Mouse (Mus musculus): ENCODE data around the gene Adam19. TPM values are rescaled to one million over a fixed set of nuclear protein-coding genes. Genes with fewer than 3 reads are reported as not detected.

Gene Adam19
- total RNA-seq, 1 experiment = 43.8 TPM

DNA sequence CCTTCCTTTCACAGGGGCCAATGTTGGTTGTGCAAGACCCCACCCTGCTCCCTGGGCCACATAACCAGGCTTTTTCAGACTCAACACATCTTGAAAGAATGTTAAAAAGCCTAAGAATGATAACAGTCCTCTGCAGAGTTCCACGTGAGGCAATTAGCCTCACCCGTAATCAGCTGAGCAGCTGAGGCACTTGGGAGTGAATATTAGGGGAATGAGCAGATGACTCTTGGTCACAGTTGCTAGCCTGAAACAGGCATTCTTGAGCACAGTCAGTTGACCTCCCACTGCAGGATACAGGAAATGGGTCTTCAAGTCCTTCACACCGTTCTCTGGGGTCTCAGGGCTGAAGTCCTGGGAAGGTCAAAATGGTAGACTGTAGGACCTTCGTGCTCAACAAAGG lies 65.9 kb downstream of the Adam19 start:
- Histone ChIP-seq H3K9me3 (ENCODE audit: control insufficient read depth, insufficient read depth, low read depth, low read length) (no peaks in the 10 kb centered on the region), H3K4me1 (ENCODE audit: control insufficient read depth in 2 of 2, insufficient read depth in 2 of 2, low read length in 2 of 2, poor library complexity in 1 of 2) (peaks cover 11 to 26% of the 10 kb centered on the region in 2 experiments; a peak in 3 of 4 replicates), H3K4me3 (ENCODE audit: insufficient read depth in 1 of 2, low read depth in 1 of 2, low read length in 2 of 2, poor library complexity in 1 of 2, severe bottlenecking in 1 of 2) (no peak overlapping the region), H3K36me3 (ENCODE audit: control insufficient read depth, insufficient read depth, low read length, poor library complexity, severe bottlenecking) (peaks cover 18% of the 10 kb centered on the region), H3K27ac (ENCODE audit: insufficient read depth, low read depth, low read length, poor library complexity, severe bottlenecking) (peak overlapping the region; percentile 34), H3K9ac (ENCODE audit: insufficient read depth, low read depth, low read length, poor library complexity, severe bottlenecking) (no peak overlapping the region)
- in situ Hi-C loops (cut with MboI; ENCODE audit: low sequenced_read_pairs in 2 of 2, unreplicated experiment in 2 of 2) = no loop called here
- 0 out of 2 replicates have a peak, but pooled peaks have one; percentile 31 for TF ChIP-seq CHD2 (IDR thresholded peaks at IDR 0.05; ENCODE audit: low read depth, low read length)
- no peak for TF ChIP-seq MAFK (IDR thresholded peaks at IDR 0.05; ENCODE audit: insufficient read depth, low read depth, low read length)
- peak; percentile 35 for DNase-seq (ENCODE audit: low read depth, low spot score)

DNA sequence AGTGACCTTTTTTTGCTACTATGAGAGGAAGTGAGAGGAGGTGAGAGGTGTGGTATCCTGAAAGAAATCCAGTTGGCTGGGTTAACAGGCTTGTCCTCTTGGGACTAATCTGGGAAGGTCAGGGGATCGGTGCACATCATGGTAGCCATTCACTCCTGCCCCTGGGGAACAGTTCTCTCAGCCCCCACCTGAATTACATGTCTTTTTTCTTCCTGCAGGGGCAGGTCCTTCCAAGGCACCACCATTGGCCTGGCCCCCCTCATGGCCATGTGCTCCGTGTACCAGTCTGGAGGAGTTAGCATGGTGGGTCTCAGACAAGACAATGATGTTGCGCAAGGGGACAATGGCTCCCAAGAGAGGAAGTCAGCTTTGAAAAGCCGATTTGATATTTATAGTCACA lies 67.1 kb downstream of the Adam19 start:
- no peak for DNase-seq (ENCODE audit: low read depth, low spot score)
- Histone ChIP-seq H3K4me1 (ENCODE audit: control insufficient read depth in 2 of 2, insufficient read depth in 2 of 2, low read length in 2 of 2, poor library complexity in 1 of 2) (peaks cover 11 to 26% of the 10 kb centered on the region in 2 experiments; a peak in 3 of 4 replicates), H3K27ac (ENCODE audit: insufficient read depth, low read depth, low read length, poor library complexity, severe bottlenecking) (no peak overlapping the region), H3K4me3 (ENCODE audit: insufficient read depth in 1 of 2, low read depth in 1 of 2, low read length in 2 of 2, poor library complexity in 1 of 2, severe bottlenecking in 1 of 2) (no peak overlapping the region), H3K36me3 (ENCODE audit: control insufficient read depth, insufficient read depth, low read length, poor library complexity, severe bottlenecking) (peaks cover 25% of the 10 kb centered on the region), H3K9ac (ENCODE audit: insufficient read depth, low read depth, low read length, poor library complexity, severe bottlenecking) (no peak overlapping the region), H3K9me3 (ENCODE audit: control insufficient read depth, insufficient read depth, low read depth, low read length) (no peaks in the 10 kb centered on the region)
- TF ChIP-seq ZNF384 (IDR thresholded peaks at IDR 0.05; ENCODE audit: low read depth, low read length) = no peak
- TF ChIP-seq MAFK (IDR thresholded peaks at IDR 0.05; ENCODE audit: insufficient read depth, low read depth, low read length) = no peak
- no peak for TF ChIP-seq HCFC1 (IDR thresholded peaks at IDR 0.05; ENCODE audit: borderline replicate concordance, insufficient read depth, low read length)
- no peak for TF ChIP-seq ZC3H11A (IDR thresholded peaks at IDR 0.05; ENCODE audit: borderline replicate concordance, low read depth, low read length)
- no peak for TF ChIP-seq CHD2 (IDR thresholded peaks at IDR 0.05; ENCODE audit: low read depth, low read length)
- in situ Hi-C loops (cut with MboI; ENCODE audit: low sequenced_read_pairs in 2 of 2, unreplicated experiment in 2 of 2) = no loop called here

DNA sequence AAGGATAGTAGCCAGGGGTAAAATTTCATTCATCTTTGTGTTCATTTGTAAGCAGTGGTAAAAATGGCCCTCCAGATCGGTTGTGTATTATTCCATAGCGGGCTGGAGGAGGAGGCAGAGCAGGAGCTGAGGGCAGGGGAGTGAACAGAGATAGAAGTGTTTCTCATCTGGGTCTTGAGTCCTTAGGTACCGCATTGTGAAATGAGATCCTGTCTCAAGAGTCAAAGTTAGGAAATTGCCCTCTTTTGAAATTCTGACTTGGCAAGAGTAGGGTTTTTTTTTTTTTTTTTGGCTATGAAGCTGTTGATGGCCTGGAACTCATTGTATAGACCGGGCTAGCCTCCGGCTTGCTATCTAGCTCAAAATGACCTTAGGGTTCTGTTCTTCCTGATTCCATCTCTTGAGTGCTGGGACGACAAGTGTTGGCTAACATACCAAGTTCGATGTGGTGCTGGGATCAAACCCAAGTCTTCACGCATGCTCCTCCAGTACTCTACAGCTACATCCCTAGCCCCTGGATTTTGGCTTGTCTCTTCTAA lies 67.6 kb downstream of the Adam19 start:
- in situ Hi-C loops (cut with MboI; ENCODE audit: low sequenced_read_pairs in 2 of 2, unreplicated experiment in 2 of 2) = no loop called here
- H3K36me3 ChIP-seq (ENCODE audit: control insufficient read depth, insufficient read depth, low read length, poor library complexity, severe bottlenecking) = peaks cover 21% of the 10 kb centered on the region
- no peak overlapping the region for H3K27ac ChIP-seq (ENCODE audit: insufficient read depth, low read depth, low read length, poor library complexity, severe bottlenecking)
- TF ChIP-seq ZNF384 (IDR thresholded peaks at IDR 0.05; ENCODE audit: low read depth, low read length) (no peak), MAFK (IDR thresholded peaks at IDR 0.05; ENCODE audit: insufficient read depth, low read depth, low read length) (no peak), HCFC1 (IDR thresholded peaks at IDR 0.05; ENCODE audit: borderline replicate concordance, insufficient read depth, low read length) (no peak)
- no peak for DNase-seq (ENCODE audit: low read depth, low spot score)
- H3K4me1 ChIP-seq (ENCODE audit: control insufficient read depth in 2 of 2, insufficient read depth in 2 of 2, low read length in 2 of 2, poor library complexity in 1 of 2) = peaks cover 11 to 26% of the 10 kb centered on the region in 2 experiments; a peak in 3 of 4 replicates
- no peak overlapping the region for H3K9ac ChIP-seq (ENCODE audit: insufficient read depth, low read depth, low read length, poor library complexity, severe bottlenecking)
- H3K4me3 ChIP-seq (ENCODE audit: insufficient read depth in 1 of 2, low read depth in 1 of 2, low read length in 2 of 2, poor library complexity in 1 of 2, severe bottlenecking in 1 of 2) = no peak overlapping the region
- H3K9me3 ChIP-seq (ENCODE audit: control insufficient read depth, insufficient read depth, low read depth, low read length) = no peaks in the 10 kb centered on the region

DNA sequence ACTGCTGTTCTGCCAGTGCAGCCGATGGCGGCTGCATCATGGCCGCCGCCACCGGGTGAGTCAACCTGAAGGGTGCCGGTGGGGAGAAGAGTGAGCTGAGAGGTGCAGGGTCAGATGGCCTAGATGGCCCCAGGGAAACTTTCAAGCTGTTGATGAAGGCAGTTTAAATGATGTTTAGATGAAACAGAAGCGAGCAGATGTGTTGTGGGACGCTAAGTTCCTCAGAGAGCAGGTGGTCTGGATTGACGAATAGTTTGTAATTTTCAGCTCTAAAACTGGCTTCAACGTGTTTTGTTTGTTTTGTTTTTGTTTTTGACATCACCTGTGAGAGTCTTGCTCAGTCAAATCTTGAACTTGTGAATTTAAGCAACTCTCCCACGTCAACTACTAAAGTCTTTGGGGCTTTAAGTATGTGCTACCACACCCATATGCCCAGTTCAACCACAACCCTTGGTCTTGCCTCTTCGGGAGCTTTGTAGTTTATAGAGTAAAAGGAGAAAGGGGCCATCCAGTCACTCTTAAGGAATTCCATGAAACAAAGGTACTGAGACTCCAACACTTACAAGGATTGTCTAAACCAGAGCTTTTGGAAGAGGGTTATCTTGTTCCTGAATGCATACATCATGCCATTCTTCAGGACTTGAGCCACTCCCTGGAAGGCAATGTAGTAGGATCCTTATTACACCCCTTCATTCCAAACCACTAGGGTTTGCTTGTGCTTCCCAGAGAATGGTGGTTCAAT lies 69.5 kb downstream of the Adam19 start:
- no peak for TF ChIP-seq HCFC1 (IDR thresholded peaks at IDR 0.05; ENCODE audit: borderline replicate concordance, insufficient read depth, low read length)
- no peak for TF ChIP-seq ZC3H11A (IDR thresholded peaks at IDR 0.05; ENCODE audit: borderline replicate concordance, low read depth, low read length)
- no peak for TF ChIP-seq MAFK (IDR thresholded peaks at IDR 0.05; ENCODE audit: insufficient read depth, low read depth, low read length)
- no peak for TF ChIP-seq CHD2 (IDR thresholded peaks at IDR 0.05; ENCODE audit: low read depth, low read length)
- no peak for TF ChIP-seq ZNF384 (IDR thresholded peaks at IDR 0.05; ENCODE audit: low read depth, low read length)
- H3K36me3 ChIP-seq (ENCODE audit: control insufficient read depth, insufficient read depth, low read length, poor library complexity, severe bottlenecking) = peaks cover 24% of the 10 kb centered on the region
- H3K9ac ChIP-seq (ENCODE audit: insufficient read depth, low read depth, low read length, poor library complexity, severe bottlenecking) = no peak overlapping the region
- in situ Hi-C loops (cut with MboI; ENCODE audit: low sequenced_read_pairs in 2 of 2, unreplicated experiment in 2 of 2) = no loop called here
- no peak overlapping the region for H3K27ac ChIP-seq (ENCODE audit: insufficient read depth, low read depth, low read length, poor library complexity, severe bottlenecking)
- no peaks in the 10 kb centered on the region for H3K9me3 ChIP-seq (ENCODE audit: control insufficient read depth, insufficient read depth, low read depth, low read length)
- peaks cover 4 to 16% of the 10 kb centered on the region in 2 experiments; a peak in 3 of 4 replicates for H3K4me1 ChIP-seq (ENCODE audit: control insufficient read depth in 2 of 2, insufficient read depth in 2 of 2, low read length in 2 of 2, poor library complexity in 1 of 2)
- no peak overlapping the region for H3K4me3 ChIP-seq (ENCODE audit: insufficient read depth in 1 of 2, low read depth in 1 of 2, low read length in 2 of 2, poor library complexity in 1 of 2, severe bottlenecking in 1 of 2)
- DNase-seq (ENCODE audit: low read depth, low spot score) = no peak

Measured in ES-E14 (cell line).